Mouse (Mus musculus): ENCODE data around the gene Rbms3.
A peak's percentile ranks its signal among the peaks of the same experiment; 100 is the strongest.

The Rbms3 gene

DNA sequence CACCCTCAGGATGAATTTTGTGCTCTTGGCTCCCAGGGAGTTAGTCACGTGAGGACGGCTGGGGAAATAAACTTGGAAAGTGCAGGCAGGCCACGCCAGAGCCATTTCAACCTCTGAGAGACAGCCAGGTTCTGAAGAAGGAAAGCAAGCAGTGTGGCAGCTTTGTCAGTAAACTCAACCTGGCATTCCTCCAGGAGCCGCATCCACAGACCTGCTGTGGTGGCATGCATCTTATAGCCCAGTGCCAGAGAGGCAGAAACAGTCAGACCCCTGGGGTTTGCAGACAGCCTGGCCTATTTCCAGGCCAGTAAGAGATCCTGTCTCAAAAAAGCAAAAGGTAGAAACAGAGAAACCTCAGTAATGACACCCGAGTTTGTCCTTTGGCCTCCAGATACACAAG is 1105.3 kb downstream of the Rbms3 start:
- peak in 1 of 2 experiments; percentile 54 for DNase-seq (ENCODE audit: low spot score in 2 of 2)
